Mouse (Mus musculus) left cerebral cortex, postnatal 10 days (tissue): ENCODE results near the gene Kcnj3. TPM values are rescaled to one million over a fixed set of nuclear protein-coding genes. Genes with fewer than 3 reads are reported as not detected.

Source experiments
- DNase-seq, 2 experiments: peaks; one replicate each; pipeline ENCODE4 v3.0.0; 2021 to 2022; ENCODE audit warnings: low spot score in 2 of 2, mixed read lengths in 1 of 2; ENCODE audit errors: extremely low spot score in 1 of 2
- intact Hi-C: fragments of 180-260 bp; cut with DNase I; formaldehyde crosslinking; loops from one replicate; pipeline ENCODE4 v1.15.1; 2025
- total RNA-seq, 2 experiments: library from RNA; stranded (reverse); gene quantifications; 2 replicates each; pipeline ENCODE4 v1.2.3; 2021

Kcnj3 gene
- total RNA-seq = 10 to 100 TPM; 68.5 to 69.7 TPM

- intact Hi-C loops = loop anchor here (5.0 to 10.0 kb wide), 5 partner anchors 99 to 489 kb away; no protein-coding TSS in a partner anchor
- DNase-seq = peak; percentile 65 to 67
Observed at GRCm38 (mm10) chr2:55435721-55436260, at the start of gene Kcnj3. TSS of gene Kcnj3 (plus strand) at chr2:55435970.

- intact Hi-C loops = no loop called here
- DNase-seq = no peak
Observed at GRCm38 (mm10) chr2:55390330-55390989, 45.3 kb upstream of the Kcnj3 start.

- intact Hi-C loops = no loop called here
- DNase-seq = no peak
Observed at GRCm38 (mm10) chr2:55405307-55405706, 30.5 kb upstream of the Kcnj3 start.

GRCm38 (mm10) chr2:55427633-55428032 lies 8.1 kb upstream of the Kcnj3 start:
- no peak for DNase-seq

GRCm38 (mm10) chr2:55432104-55432503 lies 3.7 kb upstream of the Kcnj3 start:
- peak in 1 of 2 experiments; percentile 38 for DNase-seq
- intact Hi-C loops = loop anchor here (10.0 kb wide), 4 partner anchors 103 to 493 kb away; no protein-coding TSS in a partner anchor

More at GRCm38 (mm10) chr2:55427633-55428032, 8.1 kb upstream of the Kcnj3 start:
- intact Hi-C loops = no loop called here

- intact Hi-C loops = loop anchor here (5.0 to 10.0 kb wide), 5 partner anchors 98 to 488 kb away; no protein-coding TSS in a partner anchor
- DNase-seq = peak in 1 of 2 experiments; percentile 39
Observed at GRCm38 (mm10) chr2:55436261-55437006, 664 bp downstream of the Kcnj3 start.

GRCm38 (mm10) chr2:55437007-55437949 lies 1.5 kb downstream of the Kcnj3 start:
- intact Hi-C loops = loop anchor here (5.0 to 10.0 kb wide), 5 partner anchors 98 to 488 kb away; no protein-coding TSS in a partner anchor
- peak in 1 of 2 experiments; percentile 28 for DNase-seq

- DNase-seq = no peak
- intact Hi-C loops = loop anchor here (5.0 to 10.0 kb wide), 5 partner anchors 97 to 487 kb away; no protein-coding TSS in a partner anchor
Observed at GRCm38 (mm10) chr2:55437977-55438376, 2.2 kb downstream of the Kcnj3 start.

- no peak for DNase-seq
- intact Hi-C loops = loop anchor here (5.0 to 10.0 kb wide), 5 partner anchors 96 to 486 kb away; no protein-coding TSS in a partner anchor
Observed at GRCm38 (mm10) chr2:55439211-55439610, 3.4 kb downstream of the Kcnj3 start.

- intact Hi-C loops = no loop called here
- DNase-seq = no peak
Observed at GRCm38 (mm10) chr2:55442006-55442405, 6.2 kb downstream of the Kcnj3 start.

- DNase-seq = no peak
- intact Hi-C loops = no loop called here
Observed at GRCm38 (mm10) chr2:55447298-55447697, 11.5 kb downstream of the Kcnj3 start.

GRCm38 (mm10) chr2:55450774-55451173 lies 15.0 kb downstream of the Kcnj3 start:
- no peak for DNase-seq
- intact Hi-C loops = no loop called here

GRCm38 (mm10) chr2:55459195-55459594 lies 23.4 kb downstream of the Kcnj3 start:
- intact Hi-C loops = no loop called here
- DNase-seq = no peak

- intact Hi-C loops = no loop called here
- peak in 1 of 2 experiments; percentile 8 for DNase-seq
Observed at GRCm38 (mm10) chr2:55469141-55469540, 33.4 kb downstream of the Kcnj3 start.

GRCm38 (mm10) chr2:55470006-55470405 lies 34.2 kb downstream of the Kcnj3 start:
- DNase-seq = no peak
- intact Hi-C loops = no loop called here

- DNase-seq = no peak
- intact Hi-C loops = no loop called here
Observed at GRCm38 (mm10) chr2:55479511-55479910, 43.7 kb downstream of the Kcnj3 start.

GRCm38 (mm10) chr2:55479933-55480601 lies 44.3 kb downstream of the Kcnj3 start:
- DNase-seq = peak in 1 of 2 experiments; percentile 11
- intact Hi-C loops = no loop called here

- no peak for DNase-seq
- intact Hi-C loops = no loop called here
Observed at GRCm38 (mm10) chr2:55480602-55480965, 44.8 kb downstream of the Kcnj3 start.
